Mouse (Mus musculus): ENCODE measurements around the gene Wfdc18. TPM values are rescaled to one million over a fixed set of nuclear protein-coding genes. Genes with fewer than 3 reads are reported as not detected.

Wfdc18 gene
- polyA plus RNA-seq, 1 experiment from 2014 or later: 6.9 TPM

GRCm38 (mm10) chr11:83720766-83721165 lies 12.0 kb downstream of the Wfdc18 start:
- no peak overlapping the region for H3K4me3 ChIP-seq
- no peak overlapping the region for H3K9ac ChIP-seq
- no peak overlapping the region for H3K27ac ChIP-seq
- no peak for ATAC-seq (replicated peaks; ENCODE audit: insufficient number of reproducible peaks, insufficient read depth, low FRiP score, low read depth)
- H3K9me3 ChIP-seq (replicated peaks): no peaks in the 10 kb centered on the region
- H3K36me3 ChIP-seq: no peaks in the 10 kb centered on the region
- no peaks in the 10 kb centered on the region for H3K27me3 ChIP-seq
- H3K4me2 ChIP-seq: no peak overlapping the region
- no peaks in the 10 kb centered on the region for H3K4me1 ChIP-seq (replicated peaks)

GRCm38 (mm10) chr11:83728757-83729432 lies 20.1 kb downstream of the Wfdc18 start:
- WGBS: 48% methylated on average over 3 of the region's 3 CpGs
- no peak for ATAC-seq (replicated peaks; ENCODE audit: insufficient number of reproducible peaks, insufficient read depth, low FRiP score, low read depth)
- H3K4me3 ChIP-seq: no peak overlapping the region
- H3K9me3 ChIP-seq (replicated peaks): no peaks in the 10 kb centered on the region
- H3K4me1 ChIP-seq (replicated peaks): no peaks in the 10 kb centered on the region
- no peak overlapping the region for H3K27ac ChIP-seq
- no peak overlapping the region for H3K9ac ChIP-seq
- no peaks in the 10 kb centered on the region for H3K27me3 ChIP-seq
- H3K36me3 ChIP-seq: no peaks in the 10 kb centered on the region
- no peak overlapping the region for H3K4me2 ChIP-seq

GRCm38 (mm10) chr11:83731116-83731515 lies 22.3 kb downstream of the Wfdc18 start:
- H3K4me3 ChIP-seq: no peak overlapping the region
- H3K36me3 ChIP-seq: no peaks in the 10 kb centered on the region
- no peaks in the 10 kb centered on the region for H3K4me1 ChIP-seq (replicated peaks)
- no peak overlapping the region for H3K9ac ChIP-seq
- H3K27ac ChIP-seq: no peak overlapping the region
- H3K4me2 ChIP-seq: no peak overlapping the region
- no peak; the same call in 1 of the 2 replicates for ATAC-seq (replicated peaks; ENCODE audit: insufficient number of reproducible peaks, insufficient read depth, low FRiP score, low read depth)
- H3K9me3 ChIP-seq (replicated peaks): no peaks in the 10 kb centered on the region
- no peaks in the 10 kb centered on the region for H3K27me3 ChIP-seq
- 77% methylated on average over 1 of the region's 1 CpGs for WGBS

- Histone ChIP-seq H3K4me2 (no peak overlapping the region), H3K4me1 (replicated peaks) (no peaks in the 10 kb centered on the region), H3K9me3 (replicated peaks) (no peaks in the 10 kb centered on the region), H3K36me3 (no peaks in the 10 kb centered on the region), H3K4me3 (no peak overlapping the region), H3K27me3 (no peaks in the 10 kb centered on the region), H3K27ac (no peak overlapping the region), H3K9ac (no peak overlapping the region)
- no peak for ATAC-seq (replicated peaks; ENCODE audit: insufficient number of reproducible peaks, insufficient read depth, low FRiP score, low read depth)
- 74% methylated on average over 5 of the region's 5 CpGs for WGBS
These were observed 24.3 kb downstream of the Wfdc18 start for GRCm38 (mm10) chr11:83733071-83733640.

- WGBS: 78% methylated on average over 1 of the region's 1 CpGs
- no peak for ATAC-seq (replicated peaks; ENCODE audit: insufficient number of reproducible peaks, insufficient read depth, low FRiP score, low read depth)
- Histone ChIP-seq H3K9ac (no peak overlapping the region), H3K4me1 (replicated peaks) (no peaks in the 10 kb centered on the region), H3K36me3 (no peaks in the 10 kb centered on the region), H3K4me3 (no peak overlapping the region), H3K9me3 (replicated peaks) (no peaks in the 10 kb centered on the region), H3K4me2 (no peak overlapping the region), H3K27ac (no peak overlapping the region), H3K27me3 (no peaks in the 10 kb centered on the region)
These were observed 25.4 kb downstream of the Wfdc18 start for GRCm38 (mm10) chr11:83734215-83734614.

- Histone ChIP-seq H3K9me3 (replicated peaks) (no peaks in the 10 kb centered on the region), H3K36me3 (no peaks in the 10 kb centered on the region), H3K27me3 (peaks cover 3% of the 10 kb centered on the region; the same call in 1 of the 2 replicates), H3K27ac (no peak overlapping the region), H3K4me1 (replicated peaks) (no peaks in the 10 kb centered on the region), H3K9ac (no peak overlapping the region), H3K4me3 (no peak overlapping the region), H3K4me2 (no peak overlapping the region)
- no peak for ATAC-seq (replicated peaks; ENCODE audit: insufficient number of reproducible peaks, insufficient read depth, low FRiP score, low read depth)
- WGBS: 68% methylated on average over 2 of the region's 2 CpGs
These were observed 27.1 kb downstream of the Wfdc18 start for GRCm38 (mm10) chr11:83735881-83736280.

GRCm38 (mm10) chr11:83737109-83737558 lies 28.3 kb downstream of the Wfdc18 start:
- 72% methylated on average over 3 of the region's 3 CpGs for WGBS
- H3K27me3 ChIP-seq: peaks cover 12% of the 10 kb centered on the region
- no peak overlapping the region for H3K4me2 ChIP-seq
- H3K4me3 ChIP-seq: no peak overlapping the region
- H3K27ac ChIP-seq: no peak overlapping the region
- no peak overlapping the region for H3K9ac ChIP-seq
- ATAC-seq (replicated peaks; ENCODE audit: insufficient number of reproducible peaks, insufficient read depth, low FRiP score, low read depth): no peak
- no peaks in the 10 kb centered on the region for H3K9me3 ChIP-seq (replicated peaks)
- no peaks in the 10 kb centered on the region for H3K36me3 ChIP-seq
- H3K4me1 ChIP-seq (replicated peaks): no peaks in the 10 kb centered on the region

- Histone ChIP-seq H3K27me3 (peaks cover 22% of the 10 kb centered on the region), H3K4me1 (replicated peaks) (no peaks in the 10 kb centered on the region), H3K9ac (no peak overlapping the region), H3K4me2 (no peak overlapping the region), H3K9me3 (replicated peaks) (no peaks in the 10 kb centered on the region), H3K4me3 (no peak overlapping the region), H3K27ac (no peak overlapping the region), H3K36me3 (no peaks in the 10 kb centered on the region)
- WGBS: 19% methylated on average over 5 of the region's 5 CpGs
- no peak for ATAC-seq (replicated peaks; ENCODE audit: insufficient number of reproducible peaks, insufficient read depth, low FRiP score, low read depth)
These were observed 30.4 kb downstream of the Wfdc18 start for GRCm38 (mm10) chr11:83739241-83739640.

GRCm38 (mm10) chr11:83740443-83740991 lies 31.7 kb downstream of the Wfdc18 start:
- no peak for ATAC-seq (replicated peaks; ENCODE audit: insufficient number of reproducible peaks, insufficient read depth, low FRiP score, low read depth)

GRCm38 (mm10) chr11:83741841-83742240 lies 33.0 kb downstream of the Wfdc18 start:
- ATAC-seq (replicated peaks; ENCODE audit: insufficient number of reproducible peaks, insufficient read depth, low FRiP score, low read depth): no peak
- Histone ChIP-seq H3K36me3 (no peaks in the 10 kb centered on the region), H3K27me3 (peaks cover 36% of the 10 kb centered on the region), H3K9me3 (replicated peaks) (no peaks in the 10 kb centered on the region), H3K4me3 (no peak overlapping the region), H3K27ac (no peak overlapping the region), H3K4me2 (no peak overlapping the region), H3K9ac (no peak overlapping the region), H3K4me1 (replicated peaks) (no peaks in the 10 kb centered on the region)
- WGBS: 54% methylated on average over 5 of the region's 5 CpGs

More at GRCm38 (mm10) chr11:83740443-83740991, 31.7 kb downstream of the Wfdc18 start:
- 70% methylated on average over 4 of the region's 4 CpGs for WGBS
- Histone ChIP-seq H3K4me2 (no peak overlapping the region), H3K36me3 (no peaks in the 10 kb centered on the region), H3K27me3 (peaks cover 27% of the 10 kb centered on the region), H3K27ac (no peak overlapping the region), H3K9me3 (replicated peaks) (no peaks in the 10 kb centered on the region), H3K9ac (no peak overlapping the region), H3K4me3 (no peak overlapping the region), H3K4me1 (replicated peaks) (no peaks in the 10 kb centered on the region)

- Histone ChIP-seq H3K9me3 (replicated peaks) (no peaks in the 10 kb centered on the region), H3K27ac (no peak overlapping the region), H3K9ac (no peak overlapping the region), H3K4me1 (replicated peaks) (no peaks in the 10 kb centered on the region), H3K27me3 (peaks cover 46% of the 10 kb centered on the region), H3K4me3 (no peak overlapping the region), H3K36me3 (no peaks in the 10 kb centered on the region), H3K4me2 (no peak overlapping the region)
- ATAC-seq (replicated peaks; ENCODE audit: insufficient number of reproducible peaks, insufficient read depth, low FRiP score, low read depth): no peak
- WGBS: 59% methylated on average over 9 of the region's 9 CpGs
These were observed 34.0 kb downstream of the Wfdc18 start for GRCm38 (mm10) chr11:83742731-83743355.

Data from heart, embryonic 15.5 days (tissue).